Mouse (Mus musculus): ENCODE measurements at regions not wholly inside any gene's neighbourhood (a gene's known extent, or its start where the extent isn't known, plus 50 kb on each side); places are given as distances from the start of the nearest gene placed in this dataset.
A peak's percentile ranks its signal among the peaks of the same experiment; 100 is the strongest.

- ATAC-seq (ENCODE audit: low FRiP score) = no peak
- H3K27me3 ChIP-seq = no peaks in the 10 kb centered on the region
- H3K4me3 ChIP-seq (replicated peaks) = no peak overlapping the region
- H3K9ac ChIP-seq = no peak overlapping the region
- H3K9me3 ChIP-seq = no peaks in the 10 kb centered on the region
- 49% methylated on average over 3 of the region's 3 CpGs for WGBS
- no peaks in the 10 kb centered on the region for H3K4me1 ChIP-seq
- no peaks in the 10 kb centered on the region for H3K36me3 ChIP-seq (replicated peaks)
- H3K4me2 ChIP-seq = no peak overlapping the region
- no peak overlapping the region for H3K27ac ChIP-seq
Observed at GRCm38 (mm10) chr14:45764231-45764630, 106.3 kb upstream of the Ddhd1 start.

- 100% methylated on average over 1 of the region's 1 CpGs for WGBS
- Histone ChIP-seq H3K27me3 (no peaks in the 10 kb centered on the region), H3K4me2 (no peak overlapping the region), H3K9me3 (no peaks in the 10 kb centered on the region), H3K9ac (no peak overlapping the region), H3K4me1 (no peaks in the 10 kb centered on the region), H3K36me3 (replicated peaks) (no peaks in the 10 kb centered on the region), H3K27ac (no peak overlapping the region), H3K4me3 (replicated peaks) (no peak overlapping the region)
- no peak for ATAC-seq (ENCODE audit: low FRiP score)
Observed at GRCm38 (mm10) chr14:45766582-45766981, 108.6 kb upstream of the Ddhd1 start.

- peaks cover 4% of the 10 kb centered on the region; the same call in 1 of the 2 replicates for H3K4me1 ChIP-seq
- no peak overlapping the region for H3K27ac ChIP-seq
- H3K4me3 ChIP-seq (replicated peaks) = 0 out of 2 replicates have a peak overlapping the region, but pooled peaks have one; percentile 4
- H3K27me3 ChIP-seq = no peaks in the 10 kb centered on the region; the same call in 1 of the 2 replicates
- H3K4me2 ChIP-seq = peak overlapping the region; percentile 36
- no peaks in the 10 kb centered on the region for H3K36me3 ChIP-seq (replicated peaks)
- 19% methylated on average over 19 of the region's 19 CpGs for WGBS
- 0 out of 2 replicates have a peak overlapping the region, but pooled peaks have one; percentile 22 for H3K9ac ChIP-seq
- ATAC-seq (ENCODE audit: low FRiP score) = peak; percentile 88
- H3K9me3 ChIP-seq = no peaks in the 10 kb centered on the region
Observed at GRCm38 (mm10) chr14:45772665-45773277, 114.8 kb upstream of the Ddhd1 start.

GRCm38 (mm10) chr14:45773326-45773725 is 115.4 kb upstream of the Ddhd1 start:
- H3K27me3 ChIP-seq = no peaks in the 10 kb centered on the region; the same call in 1 of the 2 replicates
- H3K4me2 ChIP-seq = no peak overlapping the region
- 51% methylated on average over 7 of the region's 7 CpGs for WGBS
- no peak for ATAC-seq (ENCODE audit: low FRiP score)
- no peaks in the 10 kb centered on the region for H3K36me3 ChIP-seq (replicated peaks)
- no peak overlapping the region for H3K27ac ChIP-seq
- peaks cover 4% of the 10 kb centered on the region; the same call in 1 of the 2 replicates for H3K4me1 ChIP-seq
- H3K9me3 ChIP-seq = no peaks in the 10 kb centered on the region
- no peak overlapping the region for H3K9ac ChIP-seq
- H3K4me3 ChIP-seq (replicated peaks) = no peak overlapping the region

GRCm38 (mm10) chr14:45781850-45782249 is 123.9 kb upstream of the Ddhd1 start:
- Histone ChIP-seq H3K4me2 (no peak overlapping the region), H3K4me3 (replicated peaks) (no peak overlapping the region), H3K9me3 (no peaks in the 10 kb centered on the region), H3K27me3 (no peaks in the 10 kb centered on the region), H3K36me3 (replicated peaks) (no peaks in the 10 kb centered on the region), H3K9ac (no peak overlapping the region), H3K4me1 (no peaks in the 10 kb centered on the region), H3K27ac (no peak overlapping the region)
- 87% methylated on average over 6 of the region's 6 CpGs for WGBS
- ATAC-seq (ENCODE audit: low FRiP score) = no peak

- no peak for ATAC-seq (ENCODE audit: low FRiP score)
- Histone ChIP-seq H3K36me3 (replicated peaks) (no peaks in the 10 kb centered on the region), H3K4me1 (no peaks in the 10 kb centered on the region), H3K27ac (no peak overlapping the region), H3K9me3 (no peaks in the 10 kb centered on the region), H3K4me2 (no peak overlapping the region), H3K9ac (no peak overlapping the region), H3K27me3 (no peaks in the 10 kb centered on the region), H3K4me3 (replicated peaks) (no peak overlapping the region)
- WGBS = 82% methylated on average over 1 of the region's 1 CpGs
Observed at GRCm38 (mm10) chr14:45794980-45795379, 137.0 kb upstream of the Ddhd1 start.

GRCm38 (mm10) chr14:45796665-45797319 is 138.8 kb upstream of the Ddhd1 start:
- ATAC-seq (ENCODE audit: low FRiP score) = no peak
- Histone ChIP-seq H3K27me3 (no peaks in the 10 kb centered on the region), H3K4me3 (replicated peaks) (no peak overlapping the region), H3K9ac (no peak overlapping the region), H3K4me1 (no peaks in the 10 kb centered on the region), H3K4me2 (no peak overlapping the region), H3K36me3 (replicated peaks) (no peaks in the 10 kb centered on the region), H3K27ac (no peak overlapping the region), H3K9me3 (no peaks in the 10 kb centered on the region)
- WGBS = 84% methylated on average over 10 of the region's 10 CpGs

GRCm38 (mm10) chr14:45797320-45797696 is 139.4 kb upstream of the Ddhd1 start:
- Histone ChIP-seq H3K27ac (no peak overlapping the region), H3K4me1 (no peaks in the 10 kb centered on the region), H3K4me3 (replicated peaks) (no peak overlapping the region), H3K4me2 (no peak overlapping the region), H3K9me3 (no peaks in the 10 kb centered on the region), H3K9ac (no peak overlapping the region), H3K36me3 (replicated peaks) (no peaks in the 10 kb centered on the region), H3K27me3 (no peaks in the 10 kb centered on the region)
- WGBS = 93% methylated on average over 4 of the region's 4 CpGs
- ATAC-seq (ENCODE audit: low FRiP score) = no peak

- Histone ChIP-seq H3K9me3 (no peaks in the 10 kb centered on the region), H3K27me3 (no peaks in the 10 kb centered on the region), H3K36me3 (replicated peaks) (no peaks in the 10 kb centered on the region), H3K9ac (no peak overlapping the region), H3K27ac (no peak overlapping the region), H3K4me1 (no peaks in the 10 kb centered on the region), H3K4me2 (no peak overlapping the region), H3K4me3 (replicated peaks) (no peak overlapping the region)
- 79% methylated on average over 2 of the region's 2 CpGs for WGBS
- no peak for ATAC-seq (ENCODE audit: low FRiP score)
Observed at GRCm38 (mm10) chr14:45799286-45799685, 141.3 kb upstream of the Ddhd1 start.

- no peaks in the 10 kb centered on the region for H3K36me3 ChIP-seq (replicated peaks)
- H3K9ac ChIP-seq = no peak overlapping the region
- no peaks in the 10 kb centered on the region for H3K4me1 ChIP-seq
- H3K27ac ChIP-seq = no peak overlapping the region
- WGBS = 89% methylated on average over 3 of the region's 3 CpGs
- no peaks in the 10 kb centered on the region for H3K27me3 ChIP-seq
- no peak overlapping the region for H3K4me3 ChIP-seq (replicated peaks)
- ATAC-seq (ENCODE audit: low FRiP score) = no peak
- H3K4me2 ChIP-seq = no peak overlapping the region
- H3K9me3 ChIP-seq = no peaks in the 10 kb centered on the region
Observed at GRCm38 (mm10) chr14:45805950-45806349, 148.0 kb upstream of the Ddhd1 start.

GRCm38 (mm10) chr14:45806726-45807280 is 148.9 kb upstream of the Ddhd1 start:
- ATAC-seq (ENCODE audit: low FRiP score) = no peak
- Histone ChIP-seq H3K36me3 (replicated peaks) (no peaks in the 10 kb centered on the region), H3K27ac (no peak overlapping the region), H3K4me2 (no peak overlapping the region), H3K27me3 (no peaks in the 10 kb centered on the region), H3K4me3 (replicated peaks) (no peak overlapping the region), H3K9me3 (no peaks in the 10 kb centered on the region), H3K4me1 (no peaks in the 10 kb centered on the region), H3K9ac (no peak overlapping the region)
- 94% methylated on average over 7 of the region's 7 CpGs for WGBS

- Histone ChIP-seq H3K9ac (no peak overlapping the region), H3K4me2 (no peak overlapping the region), H3K27ac (no peak overlapping the region), H3K36me3 (replicated peaks) (no peaks in the 10 kb centered on the region), H3K4me3 (replicated peaks) (no peak overlapping the region), H3K27me3 (no peaks in the 10 kb centered on the region), H3K9me3 (no peaks in the 10 kb centered on the region), H3K4me1 (no peaks in the 10 kb centered on the region)
- ATAC-seq (ENCODE audit: low FRiP score) = no peak
- WGBS = 95% methylated on average over 7 of the region's 7 CpGs
Observed at GRCm38 (mm10) chr14:45807767-45808166, 149.8 kb upstream of the Ddhd1 start.

- Histone ChIP-seq H3K4me3 (replicated peaks) (no peak overlapping the region), H3K9ac (no peak overlapping the region), H3K4me2 (no peak overlapping the region), H3K9me3 (no peaks in the 10 kb centered on the region), H3K27me3 (no peaks in the 10 kb centered on the region), H3K36me3 (replicated peaks) (no peaks in the 10 kb centered on the region), H3K4me1 (no peaks in the 10 kb centered on the region), H3K27ac (no peak overlapping the region)
- 91% methylated on average over 7 of the region's 7 CpGs for WGBS
- ATAC-seq (ENCODE audit: low FRiP score) = no peak
Observed at GRCm38 (mm10) chr14:45809491-45809890, 151.5 kb upstream of the Ddhd1 start.

Measured in forebrain, embryonic 12.5 days (tissue).